Mouse (Mus musculus): ENCODE measurements around the gene Gm45234.

GRCm38 (mm10) chr6:124804341-124804740 is 48.5 kb upstream of the Gm45234 start:
- TF ChIP-seq CTCF (IDR thresholded peaks at IDR 0.05; ENCODE audit: control insufficient read depth, insufficient read depth, low read length) (no peak), POLR2A (IDR thresholded peaks at IDR 0.05; ENCODE audit: borderline replicate concordance, control insufficient read depth, low read depth, low read length) (no peak)

Data from bone marrow, adult 2 months (tissue).